8 mouse cellular contexts compared by ENCODE assay signal in the genomic region with DNA sequence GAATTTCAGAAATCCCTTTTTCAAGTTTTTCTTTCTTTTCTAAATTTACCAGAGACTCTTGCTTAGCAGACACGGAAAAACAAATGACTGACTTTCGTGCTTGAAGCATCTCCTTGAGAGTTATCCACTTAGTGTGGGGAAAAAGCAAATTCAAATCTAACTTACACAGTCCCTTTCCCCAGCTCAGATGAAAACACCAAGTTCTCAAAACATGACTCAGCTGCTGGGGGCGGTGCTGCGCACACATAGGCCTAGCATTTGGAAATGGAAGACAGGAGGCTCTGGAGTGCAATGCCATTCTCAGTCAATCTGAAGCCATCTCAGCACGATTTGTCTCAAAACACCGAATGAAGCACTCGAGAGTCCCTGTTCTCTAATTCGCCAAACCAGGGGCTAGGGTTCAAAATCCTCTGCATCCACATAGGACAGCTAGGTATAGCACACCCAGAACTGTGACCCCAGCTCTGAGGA. TPM values are rescaled to one million over a fixed set of nuclear protein-coding genes. Genes with fewer than 3 reads are reported as not detected.
DNase-seq lines count a peak whose midpoint lies in the region; ATAC-seq and TF ChIP-seq lines count a peak whose summit lies in the region.
"Had no signal": no experiment of that assay in that cellular context is flagged by ENCODE, and none has a peak within 500 bp of the region (broad histone marks: within the 10 kb centered on the region; RNA-seq: fewer than 3 reads in every experiment).

No protein-coding gene starts in this region.

- ATAC-seq in forebrain, embryonic 12.5 days (ENCODE audit: low FRiP score) = no peak
- no peak for ATAC-seq in limb, embryonic 15.5 days (ENCODE audit: insufficient number of reproducible peaks, low FRiP score, low TSS enrichment, low read depth)

- no peak for TF ChIP-seq POLR2A in thymus, adult 2 months (IDR thresholded peaks at IDR 0.05; ENCODE audit: control insufficient read depth, extremely low read depth, insufficient read depth, low read length, poor library complexity)

- H3K36me3 ChIP-seq in forebrain, embryonic 12.5 days (replicated peaks) = peaks cover 46% of the 10 kb centered on the region
- peaks cover 7% of the 10 kb centered on the region; the same call in 1 of the 2 replicates for H3K36me3 ChIP-seq in limb, embryonic 15.5 days
- no peaks in the 10 kb centered on the region for H3K36me3 ChIP-seq in thymus, adult 2 months (ENCODE audit: control insufficient read depth, insufficient read depth, low read length)

- peak overlapping the region; percentile 53 for H3K4me2 ChIP-seq in forebrain, embryonic 12.5 days
- 0 out of 2 replicates have a peak overlapping the region, but pooled peaks have one; percentile 2 for H3K4me2 ChIP-seq in limb, embryonic 15.5 days

- H3K27me3 ChIP-seq in forebrain, embryonic 12.5 days = 0 out of 2 replicates have a peak, but pooled peaks cover 5% of the 10 kb centered on the region
- H3K27me3 ChIP-seq in limb, embryonic 15.5 days = no peaks in the 10 kb centered on the region
- no peaks in the 10 kb centered on the region for H3K27me3 ChIP-seq in thymus, adult 2 months (ENCODE audit: control insufficient read depth, insufficient read depth, low read length)
- H3K27me3 ChIP-seq: megakaryocyte, embryonic 14.5 days had no signal

- no peak overlapping the region for H3K27ac ChIP-seq in forebrain, embryonic 12.5 days
- no peak overlapping the region for H3K27ac ChIP-seq in limb, embryonic 15.5 days
- no peak overlapping the region for H3K27ac ChIP-seq in thymus, adult 2 months (ENCODE audit: control insufficient read depth, insufficient read depth, low read length)

- peak overlapping the region; percentile 38; the same call in 1 of the 2 replicates for H3K9ac ChIP-seq in forebrain, embryonic 12.5 days
- H3K9ac ChIP-seq in limb, embryonic 15.5 days = no peak overlapping the region

- no peak for TF ChIP-seq CTCF in thymus, adult 2 months (IDR thresholded peaks at IDR 0.05; ENCODE audit: borderline replicate concordance, control insufficient read depth, extremely low read depth, insufficient read depth, low read length, poor library complexity)

- peaks cover 91% of the 10 kb centered on the region for H3K4me1 ChIP-seq in forebrain, embryonic 12.5 days
- peaks cover 33% of the 10 kb centered on the region for H3K4me1 ChIP-seq in limb, embryonic 15.5 days
- no peaks in the 10 kb centered on the region for H3K4me1 ChIP-seq in thymus, adult 2 months (replicated peaks; ENCODE audit: control insufficient read depth, insufficient read depth, low read length)
- H3K4me1 ChIP-seq: megakaryocyte, embryonic 14.5 days had no signal

- peak overlapping the region; percentile 30 for H3K4me3 ChIP-seq in forebrain, embryonic 12.5 days (replicated peaks)
- H3K4me3 ChIP-seq in limb, embryonic 15.5 days = no peak overlapping the region
- no peak overlapping the region for H3K4me3 ChIP-seq in thymus, adult 2 months (ENCODE audit: control insufficient read depth, insufficient read depth, low read length)
- H3K4me3 ChIP-seq: megakaryocyte, embryonic 14.5 days had no signal

- no peaks in the 10 kb centered on the region for H3K9me3 ChIP-seq in forebrain, embryonic 12.5 days
- H3K9me3 ChIP-seq in limb, embryonic 15.5 days = no peaks in the 10 kb centered on the region

- 63% methylated on average over 8 of the region's 8 CpGs for WGBS in forebrain, embryonic 12.5 days
- 76% methylated on average over 8 of the region's 8 CpGs for WGBS in limb, embryonic 15.5 days
- WGBS in thymus, adult 2 months = 95% methylated on average over 8 of the region's 8 CpGs

- peak; percentile 34 for DNase-seq in urinary bladder, postnatal 14 days (ENCODE audit: low spot score)
- DNase-seq in urinary bladder, postnatal 36 days (ENCODE audit: low spot score in 2 of 2) = no peak
- no peak for DNase-seq in testis, postnatal 14 days (ENCODE audit: low spot score)
- DNase-seq in thymus, postnatal 14 days = no peak
- DNase-seq in thymus, adult 2 months = no peak

RNA-seq across cellular contexts. Expression of a gene that starts 11.1 kb away (rescaled TPM):
- 56.2 and 58.4 TPM in 2 replicates for polyA plus RNA-seq in forebrain, embryonic 12.5 days (2016; fragmentation: Nextera tagmentation; extraction: Ambion mirVana)
- 32.3 and 39.0 TPM in 2 replicates for polyA plus RNA-seq in limb, embryonic 15.5 days (2015; fragmentation: Nextera tagmentation; extraction: Ambion mirVana)
- 1.7 and 3.9 TPM in 2 replicates for polyA plus RNA-seq in thymus, adult 2 months (2012; rRNA removed)
